Mouse (Mus musculus) CD4-positive, CD25-positive, alpha-beta regulatory T cell, adult 2 months (primary cell): ENCODE data around the gene Trpv4.

Source experiments
- DNase-seq: peaks from one replicate; pipeline ENCODE4 v3.0.0-alpha.2; 2012; ENCODE audit warnings: low read depth, low spot score

Trpv4 gene

GRCm38 (mm10) chr5:114658255-114658654 lies at the start of gene Trpv4:
Trpv4 (minus strand) TSS chr5:114658421.
- DNase-seq, result no peak

- peak; percentile 95 for DNase-seq
Measured at GRCm38 (mm10) chr5:114707265-114708068, 49.2 kb upstream of the Trpv4 start, which contains the start of gene Tchp. Tchp (plus strand) TSS chr5:114707760.

GRCm38 (mm10) chr5:114702403-114703392 lies 44.5 kb upstream of the Trpv4 start:
- DNase-seq, result peak; percentile 25

- DNase-seq, result no peak
Measured at GRCm38 (mm10) chr5:114699015-114699414, 40.8 kb upstream of the Trpv4 start.

GRCm38 (mm10) chr5:114698044-114698746 lies 40.0 kb upstream of the Trpv4 start:
- no peak for DNase-seq

- no peak for DNase-seq
Measured at GRCm38 (mm10) chr5:114696939-114697338, 38.7 kb upstream of the Trpv4 start.

- DNase-seq, result peak; percentile 58
Measured at GRCm38 (mm10) chr5:114695775-114696174, 37.6 kb upstream of the Trpv4 start.

- DNase-seq, result peak; percentile 98
Measured at GRCm38 (mm10) chr5:114690633-114691567, 32.7 kb upstream of the Trpv4 start, which contains the start of gene Gltp. Gltp (minus strand) TSS chr5:114690984.

- DNase-seq, result peak; percentile 59
Measured at GRCm38 (mm10) chr5:114689700-114690366, 31.6 kb upstream of the Trpv4 start.

- no peak for DNase-seq
Measured at GRCm38 (mm10) chr5:114688703-114689102, 30.5 kb upstream of the Trpv4 start.

GRCm38 (mm10) chr5:114687901-114688300 lies 29.7 kb upstream of the Trpv4 start:
- DNase-seq, result peak; percentile 46

GRCm38 (mm10) chr5:114686726-114687210 lies 28.5 kb upstream of the Trpv4 start:
- no peak for DNase-seq

- DNase-seq, result no peak
Measured at GRCm38 (mm10) chr5:114685986-114686385, 27.8 kb upstream of the Trpv4 start.

- DNase-seq, result peak; percentile 26
Measured at GRCm38 (mm10) chr5:114681717-114682116, 23.5 kb upstream of the Trpv4 start.

GRCm38 (mm10) chr5:114680676-114681285 lies 22.6 kb upstream of the Trpv4 start:
- peak; percentile 74 for DNase-seq

- DNase-seq, result peak; percentile 42
Measured at GRCm38 (mm10) chr5:114679841-114680591, 21.8 kb upstream of the Trpv4 start.

GRCm38 (mm10) chr5:114674594-114674993 lies 16.4 kb upstream of the Trpv4 start:
- DNase-seq, result no peak

- DNase-seq, result peak; percentile 44
Measured at GRCm38 (mm10) chr5:114673114-114673513, 14.9 kb upstream of the Trpv4 start.
